Mouse (Mus musculus) gonadal fat pad, adult 2 months (tissue): ENCODE data around the gene Ddah1. TPM values are rescaled to one million over a fixed set of nuclear protein-coding genes. Genes with fewer than 3 reads are reported as not detected.
"Not testable (repeated sequence)": the region's sequence is repeated elsewhere in the genome, so short reads cannot be mapped to it uniquely, and the experiment has no call there.

Experiments
- DNase-seq: peaks from one replicate; pipeline ENCODE4 v3.0.0-alpha.2; 2012; ENCODE audit warnings: low read depth
- polyA plus RNA-seq: library from polyadenylated mRNA; depleted of rRNA; stranded (reverse); fragments of >200 nt; gene quantifications from 2 replicates; pipeline ENCODE4 v1.2.3, GENCODE M21; 2012

Ddah1 gene
- polyA plus RNA-seq, 1 experiment: 13.3 TPM

DNA sequence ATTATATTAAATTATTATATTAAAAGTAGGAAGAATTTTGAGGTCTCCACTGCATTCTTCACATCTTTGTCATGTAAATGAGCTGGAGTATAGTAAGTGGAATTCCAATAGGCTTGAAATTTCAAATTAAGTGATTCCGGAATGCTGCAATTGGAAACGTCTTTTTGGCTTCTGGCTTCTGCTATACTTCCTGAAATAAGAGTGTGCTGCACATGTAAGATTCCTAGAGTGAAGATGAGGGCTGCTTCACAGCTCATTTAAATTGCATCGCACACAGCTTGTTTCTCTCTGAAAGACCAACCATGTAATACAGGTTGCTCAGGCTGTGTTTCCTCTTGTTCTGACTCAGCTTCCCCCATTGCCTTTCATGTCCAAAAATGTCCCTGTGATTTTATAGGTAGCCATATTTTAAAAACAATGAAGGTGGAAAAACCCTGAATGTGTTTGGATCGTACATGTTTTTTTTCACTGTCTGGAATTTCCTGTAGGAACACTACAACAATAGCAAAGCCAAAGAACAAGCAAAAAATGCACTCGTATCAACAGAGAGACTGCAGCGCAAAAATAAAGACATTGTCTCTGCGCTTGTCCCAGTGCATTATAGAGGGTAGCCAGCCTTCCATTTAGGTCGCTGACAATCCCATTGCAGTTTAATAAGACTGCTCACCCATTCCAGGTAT lies 105.7 kb downstream of the Ddah1 start:
- no peak for DNase-seq

DNA sequence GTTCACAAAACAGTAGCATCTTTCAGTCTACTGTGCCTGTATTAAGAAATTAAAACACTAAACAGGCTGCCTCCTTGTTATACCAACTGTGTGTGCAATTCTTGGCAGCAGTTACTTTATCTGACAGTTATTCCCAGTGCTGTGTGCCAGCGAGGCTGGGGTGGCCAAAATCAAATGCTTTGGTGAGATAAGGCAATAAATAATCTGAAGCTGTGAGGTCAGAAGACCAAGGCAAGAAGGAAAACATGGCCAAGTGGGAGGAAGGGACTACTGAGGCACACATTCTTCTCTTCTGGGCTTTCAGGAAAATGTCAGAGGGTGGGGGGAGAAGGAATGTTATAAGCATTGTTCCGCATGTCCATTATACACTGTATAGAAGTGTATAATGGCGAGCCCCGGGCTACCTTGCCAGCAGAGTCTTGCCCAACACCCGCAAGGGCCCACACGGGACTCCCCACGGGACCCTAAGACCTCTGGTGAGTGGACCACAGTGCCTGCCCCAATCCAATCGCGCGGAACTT lies 106.3 kb downstream of the Ddah1 start:
- no peak for DNase-seq

DNA sequence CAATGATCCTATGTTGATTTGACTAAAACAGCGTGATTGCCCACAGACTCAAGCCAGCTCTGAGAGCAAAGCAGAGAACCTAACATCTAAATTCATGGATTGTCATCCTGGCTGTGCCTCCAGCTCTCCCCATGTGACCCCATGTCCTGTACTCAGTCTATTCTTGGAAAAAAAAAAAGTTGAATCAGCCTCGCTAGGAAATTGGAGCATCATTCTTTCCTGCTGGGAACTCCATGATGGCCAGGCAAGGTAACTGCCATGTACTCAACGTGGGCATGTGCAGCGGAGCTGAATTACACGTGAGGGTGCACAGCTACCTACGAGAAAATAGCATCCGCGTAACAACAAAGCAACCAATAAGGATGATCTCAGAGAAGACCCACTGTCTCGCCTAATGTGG lies 114.2 kb downstream of the Ddah1 start:
- no peak for DNase-seq

DNA sequence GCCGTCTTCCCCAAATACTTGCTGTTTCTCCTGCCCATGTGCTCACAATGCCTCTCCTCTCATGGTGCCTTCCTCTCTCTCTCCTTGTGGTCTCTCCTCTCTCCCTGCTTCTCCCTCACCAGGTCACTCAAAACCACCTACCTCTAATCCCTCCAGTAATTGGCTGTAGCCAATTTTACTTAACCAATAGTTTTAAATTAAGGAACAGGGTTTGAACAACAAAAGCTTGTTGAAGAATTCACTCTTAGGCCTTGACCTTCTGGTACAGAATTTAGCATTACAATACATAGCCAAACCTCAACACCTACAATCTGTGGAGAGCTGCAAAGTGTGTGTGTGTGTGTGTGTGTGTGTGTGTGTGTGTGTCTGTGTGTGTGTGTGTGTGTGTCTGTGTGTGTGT lies 114.8 kb downstream of the Ddah1 start:
- no peak for DNase-seq

DNA sequence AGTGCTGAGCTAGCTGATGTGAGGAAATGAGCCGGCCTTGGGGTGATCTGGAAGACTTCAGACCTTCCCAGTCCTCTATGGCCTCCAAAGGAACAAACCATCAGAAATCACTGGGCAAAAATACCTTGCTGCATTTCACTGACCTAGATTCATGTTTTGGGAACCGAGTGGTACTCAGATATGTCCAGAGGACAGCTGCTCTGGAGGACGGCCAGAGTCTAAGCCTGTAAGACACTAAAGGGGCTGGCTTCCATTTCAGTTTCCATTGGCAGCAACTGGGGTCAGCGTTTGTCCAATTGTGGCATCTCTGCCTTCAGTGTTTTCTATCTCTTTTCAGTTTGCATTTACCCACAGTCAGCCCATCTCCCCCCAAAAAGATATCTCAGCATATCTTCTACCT lies 115.7 kb downstream of the Ddah1 start:
- no peak for DNase-seq

DNA sequence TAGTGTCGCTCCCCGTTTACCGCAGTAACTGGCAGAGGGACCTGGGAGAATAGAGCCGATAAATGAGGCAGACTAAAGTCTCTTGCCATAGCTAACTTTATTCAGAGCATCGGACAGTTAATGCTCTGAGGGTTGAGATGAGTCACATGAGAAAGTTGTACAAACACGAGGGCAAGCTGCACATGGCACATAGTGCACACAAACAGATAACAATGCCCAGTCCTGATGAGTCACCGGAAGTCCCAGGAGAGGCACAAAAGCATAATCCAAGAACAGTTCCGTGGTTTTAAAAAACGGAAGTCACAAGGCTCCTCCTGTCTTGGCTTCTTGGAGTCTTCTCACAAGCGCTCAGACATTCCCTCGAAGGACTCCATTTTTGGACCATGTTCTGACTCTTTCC lies 117.6 kb downstream of the Ddah1 start:
- no peak for DNase-seq

DNA sequence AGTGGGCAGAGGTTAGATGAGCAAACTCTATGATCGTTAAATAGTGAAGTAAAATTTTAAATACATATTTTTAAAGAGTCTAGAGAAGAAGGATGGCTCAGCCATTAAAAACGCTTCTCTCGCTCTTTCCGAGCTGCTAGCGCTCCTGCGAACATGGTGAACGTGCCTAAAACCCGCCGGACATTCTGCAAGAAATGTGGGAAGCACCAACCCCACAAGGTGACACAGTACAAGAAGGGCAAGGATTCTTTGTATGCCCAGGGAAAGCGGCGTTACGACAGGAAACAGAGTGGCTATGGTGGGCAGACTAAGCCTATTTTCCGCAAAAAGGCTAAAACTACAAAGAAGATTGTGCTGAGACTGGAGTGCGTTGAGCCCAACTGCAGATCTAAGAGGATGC lies 120.4 kb downstream of the Ddah1 start:
- DNase-seq: not testable (repeated sequence)

DNA sequence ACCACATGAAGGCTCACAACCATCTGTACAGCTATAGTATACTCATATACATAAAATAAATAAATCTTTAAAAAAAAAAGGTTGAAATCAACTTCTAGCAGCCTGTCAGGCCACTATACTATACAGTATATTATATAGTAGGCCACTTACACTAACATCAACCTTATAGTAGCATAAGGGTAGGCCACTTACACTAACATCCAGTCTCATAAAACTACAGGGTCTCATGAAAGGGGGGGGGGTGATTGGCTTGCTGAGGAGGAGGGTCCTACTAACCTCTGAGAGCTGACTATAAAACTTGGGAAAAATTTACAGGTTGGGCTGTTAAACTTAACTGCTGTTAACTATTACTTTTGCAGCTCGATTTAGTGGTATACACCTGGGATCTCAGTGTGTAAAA lies 121.9 kb downstream of the Ddah1 start:
- DNase-seq: no peak

DNA sequence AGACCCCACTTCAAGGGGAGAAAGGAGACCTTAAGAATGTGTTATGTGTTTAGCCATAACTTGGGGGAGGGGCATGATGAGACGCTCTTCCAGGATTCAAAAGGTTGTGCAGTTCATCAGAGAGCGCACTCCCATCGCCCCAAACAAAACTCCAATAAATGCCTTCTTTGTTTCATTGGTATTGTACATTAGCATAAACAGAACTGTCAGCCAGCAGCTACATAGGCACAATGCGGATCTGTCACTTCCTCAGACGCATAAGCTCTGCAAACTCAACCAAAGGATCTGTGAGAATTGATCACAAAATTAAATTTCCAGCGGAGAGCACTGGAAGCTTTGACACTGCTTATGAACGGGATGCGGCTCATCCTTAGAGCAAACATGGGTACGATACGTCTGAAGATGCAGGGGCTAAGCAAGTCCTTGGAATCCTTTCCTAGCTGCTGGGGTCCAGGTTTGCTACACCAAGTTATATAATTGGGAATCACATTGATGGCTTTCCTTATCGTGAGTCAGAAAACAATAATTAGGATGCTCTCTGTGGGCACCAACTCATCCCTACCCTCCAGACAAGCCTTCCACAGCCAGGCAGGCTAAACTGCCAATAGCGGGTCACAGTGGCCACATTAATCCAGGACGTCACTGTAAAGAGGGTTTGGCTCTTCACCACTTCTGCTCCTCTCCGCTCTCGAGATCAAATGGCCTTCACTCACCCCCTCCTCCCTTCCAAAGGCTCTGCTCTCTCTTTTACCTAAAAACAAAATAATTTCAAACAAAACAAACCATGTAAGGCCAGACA lies 123.8 kb downstream of the Ddah1 start:
- no peak for DNase-seq

DNA sequence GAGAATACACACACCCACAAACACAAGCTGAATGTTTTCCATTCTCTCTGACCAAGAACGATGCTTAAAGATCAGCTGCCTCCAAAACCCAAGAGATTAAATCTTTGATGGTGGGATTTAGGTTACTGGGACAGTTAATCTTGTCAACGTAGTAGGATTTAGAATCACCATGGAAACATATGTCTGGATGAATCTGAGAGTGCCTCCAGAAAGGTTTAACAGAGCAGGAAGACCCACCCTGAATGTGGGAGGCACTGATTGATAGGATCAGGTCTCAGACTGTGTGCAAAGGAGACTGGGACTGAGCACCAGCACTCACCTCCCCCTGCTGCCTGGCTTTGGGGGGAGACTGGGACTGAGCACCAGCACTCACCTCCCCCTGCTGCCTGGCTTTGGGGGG lies 124.8 kb downstream of the Ddah1 start:
- no peak for DNase-seq

DNA sequence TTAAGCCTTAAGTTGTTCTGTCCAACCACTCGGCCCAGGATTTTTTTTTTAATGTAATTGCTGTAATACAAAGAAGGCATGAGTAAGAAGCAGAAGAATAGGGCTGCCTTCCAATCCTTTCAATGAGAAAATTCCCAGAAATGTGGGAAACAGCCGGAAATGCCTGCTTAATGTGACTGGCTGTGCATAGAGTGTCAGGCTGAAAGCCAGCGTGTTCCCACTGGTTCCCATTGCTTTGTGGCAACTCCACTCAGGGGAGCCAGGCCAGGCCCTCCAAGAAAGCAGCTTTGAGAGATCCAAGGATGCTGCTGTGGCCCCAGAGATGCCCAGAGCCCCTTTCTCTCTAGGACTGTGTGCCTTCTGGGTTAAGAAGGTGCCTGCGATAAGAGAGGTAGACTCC lies 126.9 kb downstream of the Ddah1 start:
- no peak for DNase-seq

DNA sequence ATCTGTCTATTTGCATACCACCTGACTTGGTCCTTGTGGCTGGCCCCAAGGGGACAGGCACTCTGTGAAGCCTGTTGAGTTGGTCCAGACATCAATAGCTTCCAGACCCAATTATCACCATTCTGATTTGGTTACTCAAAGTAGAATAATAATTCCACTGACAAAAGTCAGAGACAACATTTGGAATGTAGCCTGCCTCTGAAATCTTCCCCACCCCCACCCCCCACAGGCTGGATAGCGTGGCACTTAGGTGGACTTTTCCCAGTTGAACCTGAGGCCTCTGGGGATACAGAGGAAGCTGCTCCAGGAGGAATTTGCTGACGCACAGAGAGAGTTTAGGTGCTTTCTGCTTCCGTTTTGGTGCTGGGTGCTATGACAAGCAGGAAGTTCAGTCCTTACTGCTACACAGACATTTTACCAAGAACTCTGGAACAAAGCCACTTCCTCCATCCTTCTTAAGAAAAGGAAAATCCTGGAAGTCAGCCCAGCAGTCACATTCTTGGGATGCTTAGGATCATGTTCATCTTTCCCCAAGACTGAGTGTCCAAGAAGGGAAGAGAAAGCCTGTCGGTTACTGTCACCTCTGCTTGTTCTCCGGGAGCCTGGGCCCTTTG lies 127.5 kb downstream of the Ddah1 start:
- no peak for DNase-seq

DNA sequence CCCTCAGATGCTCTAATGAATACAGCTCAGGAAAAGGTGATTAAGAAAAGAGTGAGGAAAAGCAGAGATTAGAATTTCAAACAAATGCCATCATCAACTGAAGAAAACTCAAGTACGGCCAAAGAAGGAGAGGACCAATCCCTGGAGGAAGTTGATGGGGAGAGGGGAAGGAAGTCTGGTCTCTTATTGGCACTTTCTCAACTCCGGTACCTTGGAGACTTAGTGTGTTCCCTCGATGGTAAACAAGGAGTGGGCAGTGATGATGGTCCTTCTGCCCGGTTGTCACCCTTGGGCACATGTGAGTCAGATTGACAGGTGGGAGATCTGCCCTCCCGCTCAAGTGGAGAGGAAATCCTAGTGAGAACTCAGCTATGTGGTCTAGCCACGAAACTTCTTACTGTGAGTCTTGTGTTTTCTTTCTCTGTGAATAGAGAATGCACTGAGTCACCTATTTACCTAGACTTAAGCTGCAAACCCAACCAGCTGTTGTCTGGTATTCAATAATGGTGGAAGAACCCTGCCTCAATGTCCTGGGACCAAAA lies 129.0 kb downstream of the Ddah1 start:
- no peak for DNase-seq

DNA sequence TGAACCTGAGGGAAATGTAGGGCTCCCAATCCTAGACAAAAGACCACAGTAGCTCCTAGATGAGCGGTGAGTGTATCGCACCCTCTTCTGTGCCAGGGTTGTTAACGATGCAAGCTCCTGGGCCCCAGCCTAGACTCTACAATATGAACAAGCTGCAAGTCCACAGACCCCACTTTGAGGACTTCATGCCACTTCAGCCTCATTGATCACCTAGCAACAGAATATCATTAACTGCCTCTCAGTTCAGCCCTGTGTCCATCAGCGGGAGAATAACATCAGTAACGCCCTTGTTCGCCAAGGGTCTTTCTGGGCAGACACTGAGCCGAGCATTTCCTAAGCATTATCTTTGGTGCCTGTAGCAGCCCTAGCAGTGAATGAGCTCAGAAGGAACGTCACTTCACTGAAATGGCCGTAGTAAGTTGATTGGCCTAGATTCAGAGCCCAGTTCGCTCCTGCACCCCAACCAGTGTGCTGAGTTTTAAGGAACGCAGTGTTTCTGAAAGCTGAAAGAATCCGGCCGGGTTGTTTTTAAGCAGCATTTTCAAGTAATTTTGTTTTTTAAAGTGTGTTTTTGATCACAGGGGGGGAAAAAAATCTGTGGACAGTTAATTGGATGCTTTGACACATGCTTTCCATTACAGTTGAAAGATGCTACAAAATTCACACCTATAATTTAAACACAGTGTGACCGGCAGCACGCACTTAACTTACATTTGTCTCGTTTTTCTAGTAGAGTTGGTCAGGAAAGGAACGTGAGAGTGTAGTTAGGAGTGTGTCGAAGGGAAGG lies 132.1 kb downstream of the Ddah1 start:
- DNase-seq: no peak

DNA sequence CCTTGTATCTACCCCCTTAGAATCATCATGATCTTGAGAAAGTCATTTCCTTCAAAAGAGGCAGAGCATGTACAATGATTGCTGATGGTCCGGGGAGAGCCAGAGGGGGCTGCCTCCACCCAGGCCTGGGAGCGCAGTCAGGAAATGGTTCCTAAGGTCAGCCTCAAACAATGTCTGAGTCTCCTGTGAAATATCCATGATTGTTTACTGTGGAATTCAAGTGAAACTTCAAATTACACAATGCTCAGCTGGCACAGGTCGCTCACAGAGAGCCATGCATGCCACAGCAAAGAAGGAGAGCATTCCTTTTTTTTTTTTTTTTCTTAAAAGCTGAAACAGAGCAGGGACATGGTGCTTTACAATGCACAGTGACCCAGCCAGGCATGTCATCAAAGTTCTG lies 134.0 kb downstream of the Ddah1 start:
- DNase-seq: no peak

DNA sequence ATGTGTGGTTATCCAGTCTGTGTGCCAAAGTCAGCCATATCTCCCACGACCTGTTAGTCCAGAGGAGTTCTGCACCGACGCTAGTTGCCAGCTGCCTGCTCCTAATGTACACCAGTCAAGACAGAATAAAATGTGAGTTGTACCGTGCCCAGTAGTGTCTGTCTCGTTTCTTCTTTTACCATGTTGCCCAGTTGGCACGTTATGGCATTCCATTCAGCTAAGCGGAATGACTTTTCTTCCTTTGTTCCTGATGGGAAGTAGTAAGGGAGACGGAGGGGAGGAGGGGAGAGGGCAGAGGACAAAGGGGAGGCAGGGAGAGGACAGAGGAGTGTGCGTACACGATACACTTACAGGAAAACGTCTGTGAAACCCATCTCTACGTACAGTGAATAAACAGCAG lies 135.7 kb downstream of the Ddah1 start:
- no peak for DNase-seq

DNA sequence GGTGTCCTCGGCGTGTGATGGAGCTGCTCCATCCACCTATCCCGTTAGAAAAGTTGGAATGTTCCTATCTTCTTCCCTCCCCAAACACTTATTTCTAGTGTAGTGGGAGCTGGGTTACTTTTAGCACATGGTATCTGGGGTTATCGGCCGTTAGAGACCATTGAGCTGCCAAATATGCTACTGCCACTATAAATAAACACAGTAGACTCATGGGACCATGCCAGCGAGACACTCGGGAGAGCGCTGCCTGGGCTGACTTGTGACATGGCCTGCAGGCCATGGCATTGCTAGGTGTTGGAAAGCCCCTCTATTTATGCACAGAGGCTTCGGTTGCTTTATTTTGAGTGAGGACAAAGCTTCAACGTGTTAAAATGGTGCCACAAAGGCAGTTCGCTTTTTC lies 139.3 kb downstream of the Ddah1 start:
- no peak for DNase-seq

DNA sequence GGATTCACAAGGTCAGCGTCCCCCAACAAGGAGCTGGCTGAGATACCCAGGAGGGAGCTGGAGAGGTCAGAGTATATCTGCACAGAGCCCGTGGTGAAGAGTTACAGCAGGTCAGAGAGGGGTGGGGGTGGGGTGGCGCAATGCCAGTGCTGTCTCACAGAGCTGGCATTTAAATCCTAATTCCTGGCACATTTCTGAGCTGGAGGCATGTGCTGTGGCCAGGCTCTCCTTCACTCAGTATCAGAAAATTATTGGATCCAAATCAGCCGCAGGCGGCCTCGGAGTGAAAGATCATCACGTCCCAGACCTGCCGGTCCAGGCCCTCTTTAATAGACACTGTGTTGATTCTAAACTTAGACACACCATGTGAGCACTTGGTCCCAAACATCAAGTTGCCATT lies 141.4 kb downstream of the Ddah1 start:
- no peak for DNase-seq

DNA sequence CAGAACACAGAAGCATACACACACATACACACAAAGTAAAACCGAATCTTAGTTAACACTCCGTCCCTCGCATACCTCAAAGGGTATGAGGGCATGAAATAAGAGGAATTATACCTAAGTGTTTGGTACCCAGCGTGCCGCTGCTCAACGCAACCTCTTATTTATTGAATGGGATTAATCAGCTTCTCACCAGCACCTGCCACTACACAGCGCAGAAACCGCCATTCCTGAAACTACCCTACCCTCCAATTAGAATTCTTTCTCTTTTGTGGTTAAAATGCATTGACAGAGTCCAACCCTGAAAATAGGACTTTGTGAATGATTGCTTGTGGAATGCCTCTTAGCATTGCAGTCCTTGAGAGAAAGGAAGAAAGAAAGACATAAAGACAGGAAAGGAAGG lies 145.1 kb downstream of the Ddah1 start:
- no peak for DNase-seq

DNA sequence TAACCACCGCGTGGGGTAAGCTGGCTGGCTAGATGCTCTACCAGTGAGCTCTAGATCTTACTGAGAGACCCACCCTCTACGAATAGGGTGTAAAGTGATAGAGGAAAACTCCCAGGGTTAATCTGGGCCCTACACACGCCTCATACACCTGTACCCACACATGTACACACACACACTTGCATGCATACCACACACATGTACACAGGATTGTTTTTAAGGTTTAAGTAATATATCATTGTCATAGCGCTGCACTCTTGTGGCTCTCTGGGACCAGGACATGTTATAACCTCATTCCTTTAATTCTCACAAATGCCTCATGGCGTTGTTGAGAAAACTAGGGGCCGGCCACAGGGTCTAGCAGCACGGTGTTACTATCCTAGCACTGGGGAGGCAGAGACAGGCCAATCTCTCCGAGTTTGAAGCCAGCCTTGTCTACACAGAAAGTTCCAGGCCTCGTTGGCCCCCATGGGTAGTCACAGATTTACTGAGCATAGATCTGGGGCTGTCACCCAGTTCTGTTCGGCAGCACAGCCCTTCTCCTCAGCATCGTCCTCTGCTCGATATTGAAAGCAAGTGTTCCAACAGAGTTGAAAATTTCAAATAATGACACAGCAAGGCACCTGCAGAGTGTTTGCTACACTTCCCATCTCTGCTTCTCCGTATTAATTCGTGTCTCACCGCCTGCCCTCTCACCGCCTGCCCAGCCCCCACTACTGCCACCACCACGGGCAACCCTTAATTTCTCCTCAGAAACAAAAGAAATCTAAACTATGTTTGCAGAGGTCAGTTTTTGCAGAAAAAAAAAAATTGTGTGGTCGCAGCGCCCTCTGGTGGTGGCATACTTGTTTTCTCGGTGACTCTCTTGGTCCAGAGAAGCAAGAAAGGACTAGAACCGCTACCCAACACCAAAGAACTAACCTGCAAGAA lies 146.6 kb downstream of the Ddah1 start:
- no peak for DNase-seq

DNA sequence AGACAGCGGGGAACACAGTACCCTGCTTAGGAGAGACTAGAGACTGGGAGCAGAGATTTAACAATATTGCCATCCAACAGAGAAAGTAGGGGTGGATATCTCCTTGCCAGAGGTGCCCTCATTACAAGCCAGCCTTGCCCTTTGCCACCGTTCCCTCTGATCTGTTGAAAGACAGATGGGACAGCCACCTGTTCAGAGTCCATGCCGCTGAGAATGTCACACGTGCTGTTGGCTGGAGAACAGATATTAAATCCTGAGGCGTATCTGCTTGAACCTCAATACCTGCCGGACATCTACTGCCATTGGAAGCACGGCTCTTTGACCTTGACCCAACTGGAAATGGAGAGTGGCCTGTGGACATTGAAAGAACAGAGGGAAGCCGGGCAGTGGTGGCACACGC lies 148.1 kb downstream of the Ddah1 start:
- no peak for DNase-seq
